Mouse (Mus musculus) heart, postnatal 25 days (tissue): Measurements from ENCODE around the gene Tesk1. TPM values are rescaled to one million over a fixed set of nuclear protein-coding genes. Genes with fewer than 3 reads are reported as not detected.
A peak's percentile ranks its signal among the peaks of the same experiment; 100 is the strongest.

ENCODE experiments used
- DNase-seq: peaks from one replicate; pipeline ENCODE4 v3.0.0; 2022; ENCODE audit warnings: low spot score
- intact Hi-C: fragments of 180-260 bp; cut with DNase I; formaldehyde crosslinking; loops from one replicate; pipeline ENCODE4 v1.15.1; 2025
- total RNA-seq, 2 experiments: library from RNA; stranded (reverse); gene quantifications; 2 replicates each; pipeline ENCODE4 v1.2.3; 2021

Tesk1 gene
- total RNA-seq, 2 experiments from 2014 or later = 33.1 to 34.4 TPM

DNA sequence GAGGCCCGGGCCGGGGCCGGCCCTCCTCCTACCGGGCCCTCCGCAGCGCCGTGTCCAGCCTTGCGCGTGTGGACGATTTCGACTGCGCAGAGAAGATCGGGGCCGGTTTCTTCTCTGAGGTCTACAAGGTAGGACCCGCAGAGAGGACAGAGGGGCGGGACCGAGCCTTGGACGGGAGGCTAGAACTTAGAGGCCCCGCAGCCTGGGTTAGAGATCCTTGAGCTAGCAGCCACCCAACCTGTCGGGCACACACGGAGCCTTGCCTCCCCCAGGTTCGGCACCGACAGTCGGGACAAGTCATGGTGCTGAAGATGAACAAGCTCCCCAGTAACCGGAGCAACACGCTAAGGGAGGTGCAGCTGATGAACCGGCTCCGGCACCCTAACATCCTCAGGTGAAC lies 1.8 kb downstream of the Tesk1 start:
- intact Hi-C loops = loop anchor here (5.0 kb wide), 1 partner anchor 114 kb away; no protein-coding TSS in a partner anchor
- DNase-seq = no peak

DNA sequence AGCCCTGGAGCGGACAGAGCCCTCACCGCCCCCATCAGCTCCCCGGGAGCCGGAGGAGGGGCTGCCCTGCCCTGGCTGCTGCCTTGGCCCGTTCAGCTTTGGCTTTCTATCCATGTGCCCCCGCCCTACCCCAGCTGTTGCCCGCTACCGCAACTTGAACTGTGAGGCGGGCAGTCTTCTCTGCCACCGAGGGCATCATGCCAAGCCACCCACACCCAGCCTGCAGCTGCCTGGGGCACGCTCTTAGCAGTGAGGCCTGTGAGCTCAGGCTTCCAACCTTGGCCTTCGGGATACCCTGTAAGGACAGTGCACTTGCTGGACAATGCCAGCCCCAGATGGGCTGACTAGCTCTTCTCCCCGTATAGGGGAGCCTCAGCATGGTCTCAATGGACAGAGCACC lies 5.5 kb downstream of the Tesk1 start:
- DNase-seq = no peak
- intact Hi-C loops = no loop called here

DNA sequence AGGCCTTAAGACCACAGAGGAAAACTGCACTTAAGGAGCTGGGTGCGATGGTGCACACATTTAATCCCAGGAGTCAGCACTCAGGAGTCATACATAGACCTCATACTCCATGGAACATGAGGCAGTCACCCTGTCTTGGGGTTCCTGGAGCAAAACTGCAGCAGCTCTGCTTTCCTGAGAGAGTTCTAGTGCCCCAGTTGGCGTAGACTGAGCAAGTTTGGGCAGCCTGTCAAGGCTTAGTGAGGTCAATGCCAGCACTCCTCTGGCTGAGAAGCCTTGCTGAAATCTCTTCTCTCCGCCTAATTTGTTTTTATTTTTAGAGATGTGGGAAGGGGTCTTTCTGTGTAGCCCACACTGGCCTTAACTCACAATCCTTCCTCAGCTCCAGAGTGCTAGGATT lies 6.8 kb downstream of the Tesk1 start:
- DNase-seq = no peak
- intact Hi-C loops = no loop called here

GRCm38 (mm10) chr4:43452315-43452714 lies 10.6 kb downstream of the Tesk1 start:
- no peak for DNase-seq
- intact Hi-C loops = no loop called here

DNA sequence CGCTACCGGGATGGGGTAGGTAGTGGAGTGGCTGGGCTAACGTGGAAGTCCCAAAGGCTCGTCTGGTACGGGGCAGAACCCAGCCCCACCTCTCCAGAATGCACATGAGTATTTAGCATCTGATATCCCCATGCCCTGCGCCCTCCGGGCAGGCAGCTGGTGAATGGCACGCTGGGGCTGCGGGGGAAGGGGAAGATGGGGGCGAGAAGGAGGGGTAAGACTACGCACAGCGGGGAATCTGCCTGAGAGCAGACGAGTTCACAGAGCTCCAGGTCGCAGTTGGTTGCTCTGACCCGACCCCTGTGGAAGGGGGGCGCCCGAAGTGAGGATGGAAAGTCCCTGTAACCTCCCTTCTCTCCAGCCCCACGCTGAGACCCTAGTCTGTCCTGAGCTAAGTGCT lies 11.7 kb downstream of the Tesk1 start:
- no peak for DNase-seq
- intact Hi-C loops = no loop called here

GRCm38 (mm10) chr4:43454041-43454836 lies 12.5 kb downstream of the Tesk1 start, which contains the start of gene Cd72:
Gene Cd72, minus strand, starts transcription at chr4:43454628.
- no peak for DNase-seq
- intact Hi-C loops = no loop called here

DNA sequence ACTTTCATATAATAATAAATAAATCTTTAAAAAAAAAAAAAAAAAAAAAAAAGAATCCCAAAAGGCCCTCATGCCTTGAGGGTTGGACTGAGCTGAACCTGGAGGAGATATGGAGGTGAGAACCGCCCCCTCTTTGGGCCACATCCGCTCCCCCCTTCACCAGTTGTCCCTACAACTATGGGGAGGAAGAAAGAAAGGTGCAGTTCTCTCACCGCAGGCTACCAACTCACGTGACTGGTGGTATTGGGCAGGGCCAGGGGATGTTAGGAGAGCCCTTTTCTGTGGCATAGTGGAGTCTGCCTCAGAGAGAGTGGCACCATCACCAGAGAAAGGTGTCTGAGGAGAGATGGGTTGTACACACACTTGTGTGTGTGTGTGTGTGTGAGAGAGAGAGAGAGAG lies 14.7 kb downstream of the Tesk1 start:
- intact Hi-C loops = no loop called here
- no peak for DNase-seq

- DNase-seq = no peak
- intact Hi-C loops = no loop called here
Observed at GRCm38 (mm10) chr4:43457124-43457523, 15.4 kb downstream of the Tesk1 start.

GRCm38 (mm10) chr4:43463102-43463501 lies 21.4 kb downstream of the Tesk1 start:
- no peak for DNase-seq
- intact Hi-C loops = no loop called here

- intact Hi-C loops = no loop called here
- DNase-seq = no peak
Observed at GRCm38 (mm10) chr4:43465935-43466334, 24.2 kb downstream of the Tesk1 start.

- DNase-seq = no peak
- intact Hi-C loops = no loop called here
Observed at GRCm38 (mm10) chr4:43466872-43467271, 25.1 kb downstream of the Tesk1 start.

GRCm38 (mm10) chr4:43470301-43470700 lies 28.6 kb downstream of the Tesk1 start:
- no peak for DNase-seq
- intact Hi-C loops = no loop called here

GRCm38 (mm10) chr4:43473636-43474035 lies 31.9 kb downstream of the Tesk1 start:
- intact Hi-C loops = no loop called here

GRCm38 (mm10) chr4:43476604-43477003 lies 34.9 kb downstream of the Tesk1 start:
- no peak for DNase-seq
- intact Hi-C loops = loop anchor here (5.0 kb wide), 1 partner anchor 209 kb away; the partner anchor contains the start of gene Atp8b5

More at GRCm38 (mm10) chr4:43473636-43474035, 31.9 kb downstream of the Tesk1 start:
- no peak for DNase-seq

DNA sequence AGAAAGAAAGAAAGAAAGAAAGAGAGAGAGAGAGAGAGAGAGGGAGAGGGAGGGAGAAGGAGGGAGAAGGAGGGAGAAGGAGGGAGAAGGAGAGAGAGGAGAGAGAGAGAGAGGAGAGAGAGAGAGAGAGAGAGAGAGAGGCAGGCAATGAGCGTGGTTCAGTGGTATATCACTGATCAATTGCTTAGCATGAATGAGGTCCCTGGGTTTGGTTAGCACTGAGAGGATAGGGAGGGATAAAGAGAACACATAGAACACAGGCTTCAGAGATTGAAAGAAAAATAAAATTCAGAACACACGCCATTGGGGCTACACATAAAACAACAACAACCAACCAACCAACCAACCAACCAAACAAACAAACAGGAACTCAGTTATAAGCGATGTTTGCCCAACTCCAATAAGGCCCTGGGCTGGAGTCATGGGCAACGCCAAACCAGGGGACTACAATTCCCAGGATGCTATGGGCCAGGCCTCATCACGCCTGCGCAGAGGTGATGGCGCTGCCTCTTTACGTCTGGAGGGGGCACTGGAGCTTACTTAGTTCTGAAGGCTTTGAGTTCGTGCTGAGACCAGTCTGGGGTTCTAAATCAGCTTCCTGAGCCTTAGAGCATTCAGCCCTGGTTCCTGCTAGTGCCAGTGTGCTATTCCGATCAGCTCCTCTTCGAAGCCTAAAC lies 36.3 kb downstream of the Tesk1 start:
- peak; percentile 80 for DNase-seq
- intact Hi-C loops = loop anchor here (2.0 to 5.0 kb wide), 2 partner anchors 33 to 211 kb away; partner anchors contain the start of gene Atp8b5

GRCm38 (mm10) chr4:43478534-43478858 lies 36.8 kb downstream of the Tesk1 start:
- no peak for DNase-seq
- intact Hi-C loops = loop anchor here (2.0 to 5.0 kb wide), 2 partner anchors 34 to 211 kb away; partner anchors contain the start of gene Atp8b5

DNA sequence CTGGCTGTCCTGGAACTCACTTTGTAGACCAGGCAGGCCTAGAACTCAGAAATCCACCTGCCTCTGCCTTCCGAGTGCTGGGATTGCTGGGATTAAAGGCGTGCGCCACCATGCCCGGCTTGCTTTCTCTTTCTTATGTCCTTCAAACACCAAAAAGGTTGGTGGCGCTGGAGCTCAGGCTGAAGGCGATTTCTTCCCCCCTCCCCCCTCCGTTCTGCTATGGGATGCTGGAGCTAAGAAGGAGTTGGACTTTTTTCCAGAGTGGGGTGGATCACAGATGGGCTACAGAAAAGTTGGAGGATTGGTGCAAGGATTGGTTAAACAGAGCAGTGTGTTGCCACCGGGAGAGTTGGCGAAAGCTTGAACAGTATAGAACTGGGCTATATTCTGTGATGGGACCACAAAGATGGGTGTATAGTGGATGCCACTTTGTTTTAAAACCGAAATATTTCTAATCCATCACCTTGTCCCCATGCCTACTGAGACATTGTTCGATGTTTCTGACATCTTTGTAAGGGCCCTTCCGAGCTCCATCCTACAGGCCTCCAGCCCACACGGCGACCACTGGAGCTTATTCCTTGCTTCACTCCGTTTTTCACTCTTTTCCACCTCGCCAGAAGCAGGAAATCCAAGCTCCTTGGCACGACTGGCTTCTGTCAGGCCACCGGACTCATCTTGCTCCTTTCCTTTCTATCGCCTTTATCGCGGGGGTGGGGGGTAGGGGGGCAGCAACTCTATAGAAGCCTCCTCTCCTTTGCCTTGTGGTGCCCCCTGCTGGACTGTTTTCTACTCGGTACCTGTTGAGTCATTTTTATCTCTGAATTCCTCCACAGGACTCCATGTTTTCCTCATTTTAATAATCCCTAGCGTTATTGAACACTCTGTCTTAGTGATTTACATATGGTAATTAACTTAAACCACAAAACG lies 37.4 kb downstream of the Tesk1 start:
- intact Hi-C loops = loop anchor here (2.0 to 5.0 kb wide), 2 partner anchors 34 to 212 kb away; partner anchors contain the start of gene Atp8b5
- no peak for DNase-seq

DNA sequence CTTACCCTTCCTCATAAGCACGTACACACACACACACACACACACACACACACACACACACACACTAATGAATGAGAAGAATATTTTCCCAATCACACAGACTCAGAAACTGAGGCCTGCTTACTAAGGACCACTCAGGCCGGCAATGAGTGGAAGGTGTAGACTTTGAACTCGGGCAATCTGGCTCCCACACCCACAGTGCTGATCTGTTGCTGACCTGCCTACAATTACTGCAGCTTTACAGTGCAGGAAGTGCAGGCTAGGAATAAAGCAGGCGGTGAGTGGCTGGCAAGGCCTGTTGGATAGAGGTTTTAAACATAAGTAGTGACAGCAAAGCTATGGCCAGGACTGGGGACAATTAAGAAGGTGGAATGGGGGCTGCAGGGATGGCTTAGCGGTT lies 39.2 kb downstream of the Tesk1 start:
- DNase-seq = no peak
- intact Hi-C loops = no loop called here

DNA sequence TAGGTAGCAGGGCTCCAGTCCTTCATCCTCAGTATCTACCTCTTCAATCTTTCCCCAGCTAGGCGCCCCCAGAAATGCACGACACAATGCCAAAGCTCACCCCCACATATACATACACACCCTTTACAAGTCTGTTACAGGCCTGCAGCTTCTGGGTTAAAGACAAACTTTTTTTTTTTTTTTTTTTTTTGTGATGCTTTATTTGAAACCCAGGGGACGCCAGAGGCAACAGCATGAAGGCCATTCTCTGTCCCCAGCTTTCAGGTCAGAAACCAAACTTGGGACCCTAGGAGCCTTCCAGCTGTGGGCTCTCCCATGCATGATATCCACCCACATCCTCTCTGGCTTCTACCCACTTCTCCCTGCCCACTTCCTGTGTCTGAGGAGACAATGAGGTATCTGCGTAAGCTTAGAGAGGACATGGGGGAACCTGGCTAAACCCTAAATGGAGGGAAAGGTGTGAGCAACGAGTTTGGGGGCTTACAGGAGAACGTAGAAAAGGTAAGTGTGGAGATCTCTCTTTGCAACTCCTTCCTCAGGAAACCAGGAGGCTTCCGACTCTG lies 40.2 kb downstream of the Tesk1 start:
- DNase-seq = no peak
- intact Hi-C loops = no loop called here

DNA sequence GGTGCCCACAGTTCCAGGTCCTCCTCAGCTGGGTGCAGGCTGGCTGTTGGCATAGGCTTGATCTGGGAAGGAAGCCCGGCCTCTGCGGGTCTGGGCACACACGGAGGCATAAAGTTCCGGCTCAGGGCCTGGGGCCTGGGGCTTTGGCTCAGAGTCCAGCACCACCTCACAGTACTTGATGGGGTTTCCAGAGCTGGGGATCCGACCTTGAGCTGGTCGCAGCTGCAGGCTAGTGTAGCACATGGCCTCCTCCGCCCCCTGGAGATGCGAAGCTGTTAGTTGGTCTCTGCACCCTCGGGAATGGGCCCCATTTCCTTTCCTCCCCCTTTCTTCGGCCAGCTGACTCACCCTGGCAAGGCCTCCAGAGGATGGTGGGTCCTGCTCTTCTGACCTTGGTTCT lies 40.9 kb downstream of the Tesk1 start:
- DNase-seq = no peak

More for the DNA sequence above, 40.9 kb downstream of the Tesk1 start:
- intact Hi-C loops = no loop called here
